Mouse (Mus musculus) brain, embryonic 18.5 days (tissue): Measurements from ENCODE around the gene Clec16a.

Experiments
- DNase-seq: peaks from one replicate; pipeline ENCODE4 v3.0.0-alpha.2; 2012; ENCODE audit warnings: low read depth, low spot score

The Clec16a gene

DNA sequence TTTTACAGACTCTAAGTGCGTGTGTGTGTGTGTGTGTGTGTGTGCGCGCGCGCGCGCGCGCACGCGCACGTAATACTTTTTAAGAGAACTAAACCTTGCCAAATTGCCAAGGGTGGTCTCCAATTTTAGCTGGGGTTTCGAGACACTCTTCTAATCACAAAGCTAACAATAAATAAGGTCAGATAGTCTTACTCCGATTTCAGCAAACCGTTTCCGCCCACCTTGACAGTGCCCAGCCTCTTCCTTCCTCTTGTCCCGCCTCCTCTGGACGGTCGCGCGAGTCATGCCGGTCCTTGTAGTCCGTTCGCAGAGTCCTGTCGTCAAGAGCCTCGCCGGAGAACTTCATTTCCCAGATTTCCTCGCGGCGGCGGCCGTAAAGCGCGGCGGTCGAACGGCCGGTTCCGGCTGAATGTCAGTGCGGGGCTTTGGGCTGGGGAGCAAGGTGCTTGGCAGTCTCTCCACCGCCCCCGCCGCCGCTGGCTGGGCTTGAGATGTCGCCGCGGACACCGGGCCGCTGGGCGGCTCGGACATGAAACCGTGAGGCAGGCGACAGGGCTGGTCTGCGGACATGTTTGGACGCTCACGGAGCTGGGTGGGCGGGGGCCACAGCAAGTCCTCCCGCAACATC is at the start of gene Clec16a:
TSS of gene Clec16a (plus strand) at position 345 of the 628 bp plus-strand sequence.
- peak; percentile 93 for DNase-seq

DNA sequence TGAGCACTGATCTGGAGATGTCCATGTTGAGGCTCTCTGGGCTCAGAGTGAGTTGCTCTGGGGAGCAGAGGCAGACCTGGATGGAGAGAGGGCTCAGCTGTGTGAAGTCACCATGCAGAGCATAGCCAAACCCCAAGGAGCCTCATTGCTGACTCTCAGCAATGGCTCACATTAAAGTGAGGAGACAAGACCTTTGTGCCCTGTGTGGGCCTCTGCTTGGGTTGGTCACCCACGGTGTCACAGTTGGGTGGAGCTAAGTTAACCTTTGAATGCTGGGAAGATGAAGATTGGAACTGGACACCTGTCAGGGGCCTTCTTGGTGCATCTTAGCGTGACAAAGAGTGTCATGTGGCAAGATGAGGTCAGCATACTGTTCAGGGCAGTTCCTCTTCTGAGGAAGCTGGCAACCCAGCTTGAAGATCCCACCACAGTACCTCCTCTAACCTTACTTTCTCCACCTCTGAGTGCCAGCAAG is 49.3 kb upstream of the Clec16a start:
- DNase-seq: no peak

DNA sequence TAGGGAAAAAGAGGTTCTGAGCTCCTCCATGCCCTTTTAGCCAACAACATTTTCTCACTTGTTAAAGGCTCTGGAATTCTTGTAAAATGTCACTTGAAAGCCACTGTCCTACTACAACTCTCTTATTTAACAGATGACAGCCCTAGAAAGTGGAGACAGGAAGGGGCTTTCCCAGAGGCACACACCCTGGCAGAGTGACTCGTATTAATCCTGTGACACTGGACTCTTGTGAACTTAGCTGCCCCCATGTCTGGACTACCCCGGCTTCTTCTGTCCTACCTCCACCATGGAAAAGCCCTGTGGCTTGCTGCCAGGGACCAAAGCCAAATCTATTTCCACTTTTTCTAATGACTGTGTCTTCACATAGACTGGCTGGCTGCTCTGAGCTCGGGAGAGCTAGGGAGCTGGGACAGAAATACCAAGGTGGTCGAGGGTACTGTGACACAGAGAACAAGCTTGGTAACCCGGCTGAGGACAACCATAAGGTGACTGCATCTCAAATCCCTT is 47.0 kb upstream of the Clec16a start:
- no peak for DNase-seq

DNA sequence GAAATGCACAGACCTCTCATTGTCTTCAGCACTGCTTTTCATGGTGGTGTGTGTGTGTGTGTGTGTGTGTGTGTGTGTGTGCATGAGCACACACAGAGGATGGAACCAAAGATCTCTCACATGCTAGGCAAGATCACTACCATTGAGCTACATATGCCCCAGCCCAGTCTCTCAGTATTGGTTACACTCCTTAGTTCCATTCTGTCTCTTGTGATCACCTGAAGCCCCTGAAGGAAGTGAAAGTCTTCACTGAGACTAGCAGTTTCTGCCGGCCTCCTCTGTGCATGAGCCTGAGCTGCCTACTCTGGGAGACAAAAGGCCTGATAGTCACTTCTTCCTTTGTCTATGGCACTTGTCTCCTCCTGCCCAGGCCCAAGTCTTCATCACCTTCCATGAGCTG is 46.0 kb upstream of the Clec16a start:
- DNase-seq: no peak

DNA sequence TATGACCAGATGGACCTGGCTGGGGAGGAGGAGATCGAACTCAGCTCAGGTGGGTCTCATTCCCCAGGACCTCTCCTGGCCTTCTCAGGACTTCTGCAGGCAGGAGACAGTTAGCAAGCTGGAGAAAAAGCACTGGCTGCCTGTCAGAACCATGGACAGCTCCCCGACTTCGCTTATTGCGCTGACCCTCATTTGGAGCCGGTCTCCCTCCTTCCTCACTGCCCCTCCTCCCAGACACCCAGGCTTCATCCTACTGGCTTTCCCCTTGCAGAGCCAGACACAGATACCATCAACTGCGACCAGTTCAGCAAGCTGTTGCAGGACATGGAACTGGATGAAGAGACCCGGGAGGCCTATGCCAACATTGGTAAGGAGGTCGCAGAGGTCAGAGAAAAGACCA is 43.3 kb upstream of the Clec16a start:
- no peak for DNase-seq

DNA sequence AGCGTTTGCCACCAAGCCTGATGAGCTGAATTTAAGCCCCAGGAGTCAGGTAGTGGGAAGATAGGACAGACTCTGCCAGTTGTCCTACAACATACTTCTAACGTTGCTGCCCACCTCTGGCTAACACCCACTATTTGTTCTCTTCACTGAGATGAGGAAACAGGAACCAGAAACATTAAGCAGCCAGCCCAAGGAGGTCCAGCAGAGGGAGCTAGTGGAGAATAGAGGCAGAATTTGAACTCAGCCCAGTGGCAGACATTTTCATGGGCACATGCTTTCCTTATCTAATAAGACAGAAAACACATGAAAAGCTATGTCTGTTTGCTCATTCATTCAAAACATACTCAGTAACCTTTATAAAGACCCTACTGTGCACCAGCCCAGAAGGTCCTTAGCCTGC is 42.1 kb upstream of the Clec16a start:
- DNase-seq: no peak

DNA sequence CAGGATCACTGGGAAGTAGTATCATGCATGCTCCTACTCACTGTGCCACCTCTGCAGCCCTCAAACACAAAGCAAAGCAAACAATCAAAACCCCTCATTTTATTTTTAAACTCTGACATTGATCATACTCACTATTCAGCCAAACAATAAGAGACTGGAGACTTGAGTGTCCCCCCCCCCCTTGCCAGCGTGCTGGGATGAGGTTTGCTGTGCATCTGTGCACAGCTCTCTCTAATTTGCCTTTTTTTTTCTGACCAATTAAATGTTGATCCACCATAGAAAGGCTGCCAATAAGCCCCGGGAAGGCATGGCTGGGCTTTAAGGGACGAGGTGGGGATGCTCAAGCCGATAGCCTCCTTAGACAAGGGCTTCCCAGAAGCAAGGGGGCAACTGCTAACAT is 37.7 kb upstream of the Clec16a start:
- no peak for DNase-seq

DNA sequence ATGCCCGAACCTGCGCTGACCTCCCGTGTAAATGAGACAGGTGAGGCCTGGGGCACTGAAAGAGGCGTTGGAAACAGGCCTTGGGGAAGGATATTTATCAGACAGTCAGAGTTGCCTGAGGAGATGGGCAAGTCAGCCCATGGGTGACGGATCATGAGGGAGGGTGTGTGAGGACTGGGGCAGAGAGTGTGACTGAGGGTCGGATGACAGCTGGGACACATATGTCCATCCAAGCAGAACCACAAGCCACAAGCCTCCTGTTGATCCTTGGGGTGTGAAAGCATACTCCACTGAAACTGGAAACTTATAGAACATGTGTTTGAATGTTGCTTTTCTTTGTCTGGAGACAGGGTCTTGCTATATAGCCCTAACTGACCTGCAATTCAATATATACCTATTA is 36.4 kb upstream of the Clec16a start:
- no peak for DNase-seq

DNA sequence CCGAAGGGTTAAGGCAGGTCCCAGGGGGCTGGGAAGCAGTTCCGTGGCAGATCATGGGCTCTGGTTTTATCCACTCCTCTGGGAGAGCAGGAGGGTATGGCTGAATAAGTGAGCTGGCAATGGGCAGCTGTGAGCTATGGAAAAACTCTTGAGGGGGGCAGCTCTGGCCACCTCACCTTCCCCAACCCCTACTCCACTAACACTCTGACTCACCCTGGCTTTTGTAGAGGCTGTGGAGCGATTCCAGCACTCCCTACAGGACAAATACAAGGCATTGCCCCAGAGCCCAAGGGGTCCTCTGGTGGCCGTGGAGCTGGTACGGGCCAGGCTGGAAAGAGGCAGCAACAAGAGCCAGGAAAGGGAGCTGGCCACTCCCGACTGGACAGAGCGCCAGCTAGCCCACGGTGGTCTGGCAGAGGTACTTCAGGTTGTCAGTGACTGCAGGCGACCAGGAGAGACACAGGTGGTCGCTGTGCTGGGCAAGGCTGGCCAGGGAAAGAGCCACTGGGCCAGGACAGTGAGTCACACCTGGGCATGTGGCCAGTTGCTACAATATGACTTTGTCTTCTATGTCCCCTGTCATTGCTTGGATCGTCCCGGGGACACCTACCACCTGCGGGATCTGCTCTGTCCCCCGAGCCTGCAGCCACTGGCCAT is 34.5 kb upstream of the Clec16a start:
- DNase-seq: no peak

DNA sequence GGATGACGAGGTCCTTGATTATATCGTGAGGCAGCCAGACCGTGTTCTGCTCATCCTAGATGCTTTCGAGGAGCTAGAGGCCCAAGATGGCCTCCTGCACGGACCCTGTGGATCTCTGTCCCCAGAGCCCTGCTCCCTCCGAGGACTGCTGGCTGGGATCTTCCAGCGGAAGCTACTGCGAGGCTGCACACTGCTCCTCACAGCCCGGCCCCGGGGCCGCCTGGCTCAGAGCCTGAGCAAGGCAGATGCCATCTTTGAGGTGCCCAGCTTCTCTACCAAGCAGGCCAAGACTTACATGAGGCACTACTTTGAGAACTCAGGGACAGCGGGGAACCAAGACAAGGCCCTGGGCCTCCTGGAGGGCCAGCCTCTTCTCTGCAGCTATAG is 34.0 kb upstream of the Clec16a start:
- DNase-seq: no peak

DNA sequence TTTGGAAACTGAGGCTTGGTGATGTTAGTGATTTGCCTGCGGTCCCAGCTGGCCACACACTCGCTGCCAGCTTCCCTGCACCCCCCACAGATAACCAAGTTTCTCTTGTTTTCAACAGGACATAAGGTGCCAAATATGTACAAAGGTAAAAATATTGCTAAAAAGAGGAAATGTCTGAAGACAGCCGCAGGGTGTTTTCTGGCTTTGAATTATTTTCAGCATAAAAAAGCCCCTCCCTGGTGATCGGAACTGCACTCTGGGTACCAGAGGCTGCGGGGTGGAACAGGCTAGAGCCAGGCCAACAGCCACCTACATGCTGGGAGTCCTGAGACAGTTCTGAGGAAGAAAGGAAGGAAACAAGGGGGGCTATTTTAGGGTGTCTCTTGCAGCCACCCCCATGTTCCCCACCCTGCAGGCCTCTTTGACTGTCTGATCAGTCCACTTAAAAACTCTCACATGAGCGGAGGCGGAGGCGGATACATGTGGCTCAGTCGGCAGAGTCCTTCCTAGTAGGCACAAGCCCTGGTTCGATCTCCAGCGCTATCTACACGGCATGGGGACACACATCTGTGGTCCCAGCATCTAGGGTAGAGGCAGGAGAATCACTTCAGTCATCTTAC is 29.1 kb upstream of the Clec16a start:
- DNase-seq: no peak

DNA sequence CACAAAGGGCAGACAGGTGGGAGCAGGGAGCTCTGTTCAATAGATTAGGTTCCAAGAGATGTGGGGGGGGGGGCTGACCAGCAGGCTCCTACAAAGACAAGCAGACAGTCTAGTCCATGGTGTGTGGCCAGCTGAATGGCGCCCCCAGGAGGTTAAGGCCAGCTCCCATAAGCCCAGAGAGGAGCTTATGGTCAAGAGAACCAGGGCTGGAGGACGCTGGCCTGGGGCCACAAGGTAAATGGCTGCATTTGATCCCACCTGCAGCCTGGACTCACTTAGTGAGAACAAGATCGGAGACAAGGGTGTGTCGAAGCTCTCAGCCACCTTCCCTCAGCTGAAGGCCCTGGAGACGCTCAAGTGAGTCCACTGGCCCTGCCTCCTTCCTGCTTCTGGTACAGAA is 27.1 kb upstream of the Clec16a start:
- DNase-seq: no peak

DNA sequence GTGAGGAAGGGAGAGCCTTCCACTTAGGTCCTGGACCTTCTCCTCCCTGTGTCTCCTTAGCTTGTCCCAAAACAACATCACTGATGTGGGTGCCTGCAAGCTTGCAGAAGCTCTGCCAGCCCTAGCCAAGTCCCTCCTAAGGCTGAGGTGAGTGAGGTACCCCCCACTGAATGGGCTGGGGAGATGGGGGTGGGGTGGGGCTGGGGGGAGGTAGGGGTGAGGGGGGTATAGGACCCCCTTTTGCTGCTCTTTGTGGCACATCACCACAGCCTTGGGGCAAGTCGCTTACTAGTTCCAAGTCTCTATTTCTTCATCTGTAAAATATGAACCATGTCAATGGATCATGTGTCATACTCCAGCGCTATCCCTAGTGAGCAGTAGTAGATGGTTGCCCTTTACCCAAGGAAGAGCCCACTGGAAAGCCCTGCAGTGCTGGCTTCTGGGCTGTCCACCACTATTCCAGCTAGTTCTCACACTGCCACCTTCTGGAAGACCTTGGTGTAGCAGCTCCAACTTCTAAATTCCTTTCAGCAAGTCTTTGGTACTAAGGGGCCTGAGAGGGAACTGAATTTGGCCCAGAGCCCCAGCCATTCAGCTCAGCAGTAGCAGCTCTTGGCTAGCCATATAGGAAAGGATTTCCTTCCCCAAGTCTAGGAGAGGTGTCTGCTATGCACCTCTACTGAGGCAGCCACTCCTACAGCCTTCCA is 24.1 kb upstream of the Clec16a start:
- DNase-seq: peak; percentile 47

DNA sequence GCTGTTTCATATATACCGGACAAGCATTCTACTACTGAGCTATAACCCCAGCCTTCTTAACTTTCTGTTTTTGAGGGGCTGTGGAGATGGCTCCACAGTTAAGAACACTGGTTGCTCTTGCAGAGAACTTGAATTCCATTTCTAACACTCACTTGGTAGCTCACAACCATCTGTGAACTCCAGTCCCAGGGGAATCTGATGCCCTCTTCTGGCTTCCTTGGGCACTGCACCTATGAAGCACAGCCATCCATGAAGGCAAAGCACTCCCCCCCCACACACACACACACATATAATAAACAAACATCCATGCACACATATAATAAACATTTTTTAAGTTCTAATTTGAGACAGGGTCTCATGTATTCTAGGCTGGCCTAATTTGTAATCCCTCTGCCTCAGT is 22.3 kb upstream of the Clec16a start:
- DNase-seq: no peak

DNA sequence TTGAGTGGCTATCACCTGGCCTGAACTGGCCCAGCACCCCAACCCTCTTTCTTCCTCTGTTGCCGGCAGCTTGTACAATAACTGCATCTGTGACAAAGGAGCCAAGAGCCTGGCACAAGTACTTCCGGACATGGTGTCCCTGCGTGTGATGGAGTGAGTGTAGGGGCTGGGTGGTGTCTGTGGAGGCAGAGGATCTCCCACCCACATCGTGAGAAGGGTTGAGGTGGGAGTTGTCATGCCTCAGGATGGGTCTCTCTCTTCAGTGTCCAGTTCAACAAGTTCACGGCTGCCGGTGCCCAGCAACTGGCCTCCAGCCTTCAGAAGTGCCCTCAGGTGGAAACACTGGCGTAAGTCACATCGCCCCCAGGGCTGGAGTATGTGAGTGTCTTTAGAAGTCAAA is 21.5 kb upstream of the Clec16a start:
- DNase-seq: no peak

DNA sequence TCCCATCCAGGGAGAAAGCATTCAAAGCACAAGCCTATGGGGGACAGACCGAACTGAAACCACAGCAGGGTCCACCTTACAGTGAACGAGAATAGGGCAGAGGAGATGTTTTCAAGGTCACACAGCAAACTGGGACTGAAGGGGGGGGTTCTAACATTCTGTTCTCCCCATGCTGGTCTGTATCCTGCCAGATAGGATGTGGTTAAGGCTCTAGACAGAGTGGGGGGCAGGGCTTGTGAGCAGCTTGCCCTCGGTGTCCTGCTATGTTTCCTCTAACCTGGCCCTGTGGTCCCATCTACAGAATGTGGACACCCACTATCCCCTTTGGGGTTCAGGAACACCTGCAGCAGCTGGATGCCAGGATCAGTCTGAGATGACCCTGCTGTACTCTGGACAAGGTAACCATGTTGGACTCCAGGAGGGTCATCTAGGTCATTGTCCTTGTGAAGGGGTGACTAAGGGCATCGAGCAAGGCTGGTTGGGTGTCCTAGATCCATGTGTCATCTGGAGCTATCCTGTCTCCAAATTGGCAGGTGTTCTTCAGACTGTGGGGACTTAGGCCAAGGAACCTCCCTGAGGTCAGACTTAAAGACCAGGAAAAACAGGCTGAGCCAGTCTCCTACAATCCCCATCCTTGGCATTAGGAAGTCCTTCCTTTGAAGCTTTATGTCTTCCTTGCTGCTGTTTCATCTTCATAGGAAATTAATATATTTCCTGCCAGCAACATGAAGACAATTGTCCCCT is 20.1 kb upstream of the Clec16a start:
- DNase-seq: no peak

DNA sequence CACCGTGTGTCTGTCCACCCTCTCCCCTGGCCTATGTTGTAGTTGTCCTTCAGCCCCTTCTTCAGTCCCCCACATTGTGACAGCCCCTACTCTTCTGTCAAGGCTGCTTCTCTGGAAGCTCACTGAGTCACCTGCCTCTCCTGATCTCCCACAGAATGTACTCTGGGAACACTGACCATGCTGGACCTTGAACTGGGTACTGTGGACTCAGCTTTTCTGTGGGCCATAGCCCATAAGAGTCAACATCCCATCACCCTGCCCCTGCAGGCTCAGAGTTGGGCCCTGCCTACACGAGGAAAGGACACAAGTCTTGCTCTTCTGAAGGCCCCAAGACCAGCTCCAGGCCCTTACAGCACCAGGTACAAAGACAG is 19.5 kb upstream of the Clec16a start:
- no peak for DNase-seq

DNA sequence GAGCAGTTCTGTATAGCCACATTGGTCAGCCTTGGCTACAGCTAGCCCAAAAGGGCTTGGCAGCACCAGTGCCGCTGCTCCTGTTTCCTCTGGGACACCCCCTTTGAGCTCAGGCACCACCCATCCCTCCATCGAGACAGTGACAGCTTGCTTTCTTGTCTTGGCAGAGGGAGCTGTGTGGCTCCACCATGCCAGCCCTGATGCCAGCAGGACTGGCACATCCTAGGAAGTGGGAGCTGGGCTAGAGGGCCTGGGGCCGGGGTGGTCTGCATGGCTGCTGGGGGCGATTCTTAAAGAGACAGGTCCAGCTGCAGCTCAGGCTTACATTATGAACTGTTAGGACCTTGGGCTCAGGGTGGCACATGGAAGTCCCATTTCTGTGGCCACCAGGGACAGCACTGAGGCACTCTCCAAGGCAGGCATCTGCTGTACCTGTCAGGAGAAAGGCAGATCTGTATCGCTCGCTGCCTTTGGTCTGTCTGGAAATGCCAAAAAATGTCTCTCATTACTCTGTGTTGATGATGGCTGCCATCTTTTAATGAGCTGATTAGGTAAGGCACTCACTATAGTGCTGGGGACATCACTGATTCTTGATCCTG is 18.0 kb upstream of the Clec16a start:
- no peak for DNase-seq

DNA sequence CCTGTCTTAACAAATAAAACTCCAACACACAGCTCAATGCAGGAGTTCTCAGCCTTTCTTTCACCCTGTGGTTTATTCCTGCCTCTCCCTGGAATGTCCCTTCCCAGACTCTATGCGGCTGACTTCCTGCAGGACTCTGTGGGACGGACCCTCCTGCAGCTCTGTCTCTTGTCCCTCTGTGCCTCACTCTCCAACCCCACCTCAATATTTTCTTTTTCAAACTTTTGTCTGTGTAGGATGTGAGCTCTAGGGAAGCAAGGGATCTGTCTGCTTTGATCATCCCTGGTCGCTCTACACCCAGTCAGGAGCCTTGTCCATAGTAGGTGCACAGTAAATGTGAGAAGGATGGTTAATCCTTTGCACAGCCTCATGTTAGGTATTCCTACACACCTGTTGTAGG is 16.8 kb upstream of the Clec16a start:
- no peak for DNase-seq

DNA sequence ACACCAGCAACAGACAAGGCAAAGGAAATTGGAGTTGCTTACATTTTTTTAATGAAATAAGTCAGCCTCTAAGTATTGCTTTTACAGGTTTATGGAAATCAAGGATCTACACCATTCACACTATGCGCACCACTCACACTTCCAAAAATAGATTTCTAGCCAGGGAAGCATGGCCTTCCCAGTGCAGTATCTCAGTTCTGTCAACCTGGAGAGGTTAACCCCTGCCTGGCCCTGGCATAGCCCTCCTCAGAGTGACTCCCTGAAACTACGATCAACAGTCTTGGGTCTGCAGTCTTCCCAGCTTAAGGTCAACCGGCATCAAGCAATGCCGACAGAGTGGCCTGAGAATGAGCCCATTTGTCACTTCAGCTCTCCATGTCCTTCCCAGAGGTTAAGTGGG is 15.0 kb upstream of the Clec16a start:
- DNase-seq: no peak

DNA sequence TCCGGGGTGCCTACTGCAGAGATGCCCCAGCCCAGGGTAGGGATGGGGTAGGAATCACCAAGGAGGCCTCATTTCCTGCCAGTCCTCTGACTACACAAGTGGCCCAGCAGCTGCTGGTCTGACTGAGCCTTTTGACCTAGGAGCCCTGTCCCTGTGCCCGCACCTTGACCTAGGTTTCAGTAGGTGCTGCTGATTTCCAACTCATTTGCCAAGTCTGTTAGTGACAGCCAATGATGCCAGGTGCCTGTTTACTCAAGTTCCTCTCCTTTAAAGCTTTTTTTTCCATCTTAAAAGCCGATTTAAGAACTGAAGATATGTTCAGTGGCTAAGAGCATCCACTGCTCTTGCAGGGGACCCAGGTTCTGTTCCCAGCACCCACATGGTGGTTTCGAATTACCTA is 11.4 kb upstream of the Clec16a start:
- no peak for DNase-seq
